Mouse (Mus musculus): ENCODE results near the gene Vmn1r15.

Vmn1r15 gene

GRCm38 (mm10) chr6:57257652-57258051 lies at the start of gene Vmn1r15:
Vmn1r15 (plus strand) TSS chr6:57257952.
- DNase-seq = no peak

GRCm38 (mm10) chr6:57231386-57231785 lies 26.4 kb upstream of the Vmn1r15 start, which contains the start of gene Vmn1r14:
Vmn1r14 (plus strand) TSS chr6:57231686.
- no peak for DNase-seq

DNA sequence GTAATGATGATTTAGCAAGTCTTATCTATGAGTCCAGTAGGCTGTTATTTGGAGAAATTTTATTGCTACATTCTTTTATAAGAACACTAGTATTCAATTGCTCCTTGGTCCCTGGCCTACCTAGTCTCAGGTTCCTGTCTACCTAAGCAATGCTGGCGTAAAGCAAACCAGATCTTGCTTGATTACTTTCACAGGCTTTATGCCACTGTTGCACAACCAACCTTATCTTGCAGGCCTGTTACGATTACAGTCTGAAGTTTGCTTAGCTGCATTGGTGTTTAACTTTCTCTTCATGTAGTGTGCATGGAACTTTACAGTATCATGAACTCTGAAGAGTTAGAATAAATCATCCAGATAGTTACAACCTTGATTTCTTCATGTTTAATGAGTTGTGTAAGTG lies 3.2 kb downstream of the Vmn1r15 start:
- DNase-seq = no peak

DNA sequence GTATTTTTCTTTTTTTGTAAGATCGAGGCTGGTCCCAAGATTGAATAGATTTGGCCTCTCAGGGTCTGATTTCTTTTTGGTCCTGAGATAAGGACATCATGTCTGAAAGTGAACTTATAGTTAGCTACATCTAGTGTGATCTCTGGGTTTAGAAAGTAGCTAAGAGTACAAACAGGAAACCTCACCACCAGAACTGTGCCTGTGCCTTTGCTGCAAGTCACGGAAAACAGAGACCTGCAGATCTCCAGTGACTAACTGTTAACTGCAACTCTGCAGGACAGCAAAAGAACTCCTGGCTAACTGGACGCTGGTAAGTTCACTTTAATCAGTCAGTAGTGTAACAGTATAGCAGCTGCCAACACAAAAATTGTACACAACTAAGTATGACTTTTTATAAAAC lies 14.1 kb downstream of the Vmn1r15 start:
- no peak for DNase-seq

DNA sequence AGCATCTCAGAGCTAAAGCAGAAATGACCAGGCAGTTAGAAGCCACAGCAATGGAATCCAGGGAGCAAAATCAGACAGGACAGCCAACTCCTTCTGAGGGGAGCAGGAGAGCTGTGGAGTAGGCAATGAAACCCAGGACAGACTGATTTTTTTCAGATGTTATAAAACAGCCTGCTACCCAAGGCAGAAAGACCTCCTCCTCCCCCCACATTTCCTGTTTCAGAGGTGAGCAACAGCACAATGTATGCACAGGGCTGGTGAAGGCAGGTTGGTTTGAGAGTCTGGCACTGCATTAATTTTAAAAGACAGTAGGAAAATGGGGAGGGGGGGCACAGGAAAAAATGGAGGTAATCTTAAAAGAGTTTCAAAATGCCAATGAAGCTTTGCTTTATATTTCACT lies 14.8 kb downstream of the Vmn1r15 start:
- no peak for DNase-seq

GRCm38 (mm10) chr6:57278952-57279351 lies 21.2 kb downstream of the Vmn1r15 start:
- no peak for DNase-seq

All from kidney, postnatal 4 days (tissue).